Comparison of ENCODE assay signal across 8 mouse cellular contexts in the genomic region with DNA sequence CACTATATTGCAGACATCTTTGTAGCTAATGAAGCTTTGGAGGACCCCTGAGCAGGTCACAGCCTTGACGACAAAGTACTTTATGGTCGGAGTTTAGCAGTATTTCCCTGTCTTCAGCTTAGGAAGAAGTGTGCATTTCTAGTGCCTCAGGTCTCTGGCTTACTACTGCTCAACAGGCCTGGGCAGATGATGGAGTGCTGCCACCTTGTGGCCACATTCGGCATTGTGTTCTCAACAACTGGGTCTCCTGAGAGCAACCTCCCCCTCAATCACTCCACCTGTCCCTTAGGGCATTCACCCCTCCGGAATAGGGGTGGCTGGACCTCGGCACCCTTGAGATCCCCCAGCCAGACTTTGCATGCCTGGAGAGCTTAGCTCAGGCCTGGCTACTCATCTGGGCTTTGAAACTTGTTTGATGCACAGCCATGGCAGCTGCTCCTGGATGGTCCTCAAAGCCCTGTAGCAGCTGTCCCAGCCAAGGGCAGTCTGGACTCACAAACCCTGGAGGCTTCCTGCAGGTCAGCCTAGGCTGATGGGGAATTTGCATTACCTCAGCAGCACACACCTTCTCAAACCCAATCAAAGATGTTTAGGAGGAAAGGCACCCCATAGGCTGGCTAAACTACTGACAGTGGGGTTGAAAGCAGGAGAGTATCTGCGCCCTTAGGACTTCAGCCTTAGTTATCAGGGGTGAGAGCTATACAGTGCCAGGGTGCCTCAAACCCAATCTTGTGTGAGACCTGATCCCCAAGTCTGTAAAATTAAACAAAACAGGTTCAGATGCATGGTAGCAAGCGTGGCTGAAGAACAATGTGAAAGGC. TPM values are rescaled to one million over a fixed set of nuclear protein-coding genes. Genes with fewer than 3 reads are reported as not detected.
DNase-seq lines count a peak whose midpoint lies in the region; ATAC-seq and TF ChIP-seq lines count a peak whose summit lies in the region.

No protein-coding gene starts in this region.

- no peak overlapping the region for H3K4me3 ChIP-seq in hindbrain, embryonic 12.5 days
- no peak overlapping the region for H3K4me3 ChIP-seq in lung, postnatal 0 days (ENCODE audit: low read depth, low read length)

- peaks cover 32% of the 10 kb centered on the region for H3K4me1 ChIP-seq in hindbrain, embryonic 12.5 days
- H3K4me1 ChIP-seq in lung, postnatal 0 days (ENCODE audit: insufficient read depth, low read depth, low read length): peaks cover 14% of the 10 kb centered on the region

- H3K27me3 ChIP-seq in hindbrain, embryonic 12.5 days: no peaks in the 10 kb centered on the region
- H3K27me3 ChIP-seq in lung, postnatal 0 days (replicated peaks; ENCODE audit: insufficient read depth, low read length): 0 out of 2 replicates have a peak, but pooled peaks cover 7% of the 10 kb centered on the region

- no peak overlapping the region for H3K9ac ChIP-seq in hindbrain, embryonic 12.5 days
- no peak overlapping the region for H3K9ac ChIP-seq in lung, postnatal 0 days (replicated peaks; ENCODE audit: low read depth)

- H3K4me2 ChIP-seq in hindbrain, embryonic 12.5 days (replicated peaks): no peak overlapping the region
- no peak overlapping the region for H3K4me2 ChIP-seq in lung, postnatal 0 days (replicated peaks; ENCODE audit: low read depth, low read length)

- peak overlapping the region; percentile 68 for H3K27ac ChIP-seq in hindbrain, embryonic 12.5 days
- H3K27ac ChIP-seq in lung, postnatal 0 days (ENCODE audit: low read length): no peak overlapping the region

- peak; percentile 97 for TF ChIP-seq CTCF in lung, postnatal 0 days (IDR thresholded peaks at IDR 0.05)

- peak; percentile 81 for DNase-seq in MN1 (ENCODE audit: low spot score)
- peak; percentile 81 for DNase-seq in cerebellum, adult 9-11 months
- DNase-seq in frontal cortex, postnatal 10 days (ENCODE audit: low spot score in 2 of 2): peak; percentile 62 to 86
- peak; percentile 95 for DNase-seq in layer of hippocampus, postnatal 10 days (ENCODE audit: low spot score in 2 of 2)
- DNase-seq in lung, postnatal 0 days (ENCODE audit: low spot score): peak; percentile 82
- peak; percentile 86 for DNase-seq in ovary, postnatal 36 days (ENCODE audit: low spot score)
- DNase-seq in thymus, postnatal 14 days: peak; percentile 91

- no peaks in the 10 kb centered on the region for H3K9me3 ChIP-seq in hindbrain, embryonic 12.5 days (replicated peaks)
- H3K9me3 ChIP-seq in lung, postnatal 0 days (ENCODE audit: low read length): no peaks in the 10 kb centered on the region

- 22% methylated on average over 7 of the region's 7 CpGs for WGBS in hindbrain, embryonic 12.5 days
- 17% methylated on average over 7 of the region's 7 CpGs for WGBS in lung, postnatal 0 days

- peak; percentile 60 for ATAC-seq in hindbrain, embryonic 12.5 days (ENCODE audit: low FRiP score)
- ATAC-seq in lung, postnatal 0 days: peak; percentile 73

- TF ChIP-seq EP300 in lung, postnatal 0 days (IDR thresholded peaks at IDR 0.05): no peak

- peaks cover 45% of the 10 kb centered on the region for H3K36me3 ChIP-seq in hindbrain, embryonic 12.5 days
- peaks cover 34% of the 10 kb centered on the region for H3K36me3 ChIP-seq in lung, postnatal 0 days (ENCODE audit: insufficient read depth, low read length)

RNA-seq across cellular contexts. Expression of a gene that starts 28.0 kb away (rescaled TPM):
- 26.8 and 28.3 TPM in 2 replicates for polyA plus RNA-seq in hindbrain, embryonic 12.5 days (2016; fragmentation: Nextera tagmentation; extraction: Ambion mirVana)
- 1 to 10 TPM; 6.7 to 9.1 TPM for total RNA-seq in layer of hippocampus, postnatal 10 days (2021)
- polyA plus RNA-seq in lung, postnatal 0 days (2015; fragmentation: Nextera tagmentation; extraction: Ambion mirVana): 23.4 and 24.9 TPM in 2 replicates

RNA-seq across cellular contexts. Expression of a gene that starts 32.6 kb away (rescaled TPM):
- polyA plus RNA-seq in hindbrain, embryonic 12.5 days (2016; fragmentation: Nextera tagmentation; extraction: Ambion mirVana): 260 and 271 TPM in 2 replicates
- 100 to 1,000 TPM; 159 to 181 TPM for total RNA-seq in layer of hippocampus, postnatal 10 days (2021)
- polyA plus RNA-seq in lung, postnatal 0 days (2015; fragmentation: Nextera tagmentation; extraction: Ambion mirVana): 119 and 128 TPM in 2 replicates

RNA-seq across cellular contexts. Expression of a gene that starts 58.7 kb away (rescaled TPM):
- polyA plus RNA-seq in hindbrain, embryonic 12.5 days (2016; fragmentation: Nextera tagmentation; extraction: Ambion mirVana): 1.4 and 2.6 TPM in 2 replicates
- total RNA-seq in layer of hippocampus, postnatal 10 days (2021): 1 to 10 TPM in 1 of 2 experiments, under 1 TPM in 1; 0.71 to 1.1 TPM
- polyA plus RNA-seq in lung, postnatal 0 days (2015; fragmentation: Nextera tagmentation; extraction: Ambion mirVana): 0.23 and 0.30 TPM in 2 replicates
